Mouse (Mus musculus) urinary bladder, postnatal 14 days (tissue): ENCODE measurements around the gene Scgb1b17.
"Not testable (repeated sequence)": the region's sequence is repeated elsewhere in the genome, so short reads cannot be mapped to it uniquely, and the experiment has no call there.

Experiments used
- DNase-seq: peaks from one replicate; pipeline ENCODE4 v3.0.0; 2021; ENCODE audit warnings: low spot score

Scgb1b17 gene

GRCm38 (mm10) chr7:33063149-33063548, at the start of gene Scgb1b17:
Gene Scgb1b17, plus strand, starts transcription at chr7:33063449.
- DNase-seq: not testable (repeated sequence)

- not testable (repeated sequence) for DNase-seq
Measured at GRCm38 (mm10) chr7:33056461-33056860, 6.8 kb upstream of the Scgb1b17 start, which contains the start of gene Scgb2b17. Gene Scgb2b17, minus strand, starts transcription at chr7:33056561.
